Mouse (Mus musculus) MEL (cell line): ENCODE results near the gene G6pc3. TPM values are rescaled to one million over a fixed set of nuclear protein-coding genes. Genes with fewer than 3 reads are reported as not detected.

ENCODE experiments used
- DNase-seq: peaks from one replicate; pipeline ENCODE4 v3.0.0; 2011; ENCODE audit warnings: low read depth, low spot score
- H3K27ac ChIP-seq: 2 replicates; pipeline ENCODE4 v1.5.1; 2012; ENCODE audit warnings: low read depth, mild to moderate bottlenecking, control low read depth, low read length, moderate library complexity; ENCODE audit not compliant: control insufficient read depth
- H3K27me3 ChIP-seq, 2 experiments: fragments of 150-350 bp in 1 of 2; sonication (generic) in 1 of 2; 2 replicates each; pipeline ENCODE4 v1.6.1; 2012; ENCODE audit warnings: low read length in 2 of 2, mild to moderate bottlenecking in 2 of 2, improper control_type of control experiment in 1 of 2, moderate library complexity in 1 of 2; ENCODE audit not compliant: insufficient read depth in 2 of 2, control insufficient read depth in 1 of 2
- H3K36me3 ChIP-seq, 2 experiments: 2 replicates each; pipeline ENCODE4 v1.6.1; 2012 to 2014; ENCODE audit warnings: low read length in 2 of 2, improper control_type of control experiment in 1 of 2, inconsistent platforms in 1 of 2, mild to moderate bottlenecking in 1 of 2; ENCODE audit not compliant: insufficient read depth in 2 of 2, control insufficient read depth in 1 of 2
- H3K4me1 ChIP-seq, 2 experiments: fragments of 150-350 bp in 1 of 2; sonication (generic) in 1 of 2; 2 replicates each; pipeline ENCODE4 v1.6.1; 2012; ENCODE audit warnings: low read length in 2 of 2, improper control_type of control experiment in 1 of 2, mild to moderate bottlenecking in 1 of 2; ENCODE audit not compliant: insufficient read depth in 2 of 2, control insufficient read depth in 1 of 2
- H3K4me3 ChIP-seq, 2 experiments: fragments of 150-350 bp in 1 of 2; sonication (generic) in 1 of 2; 2 replicates each; pipeline ENCODE4 v1.5.1; 2012; ENCODE audit warnings: low read depth in 2 of 2, low read length in 2 of 2, mild to moderate bottlenecking in 2 of 2, moderate library complexity in 2 of 2, control low read depth in 1 of 2, improper control_type of control experiment in 1 of 2; ENCODE audit not compliant: control insufficient read depth in 1 of 2, insufficient read depth in 1 of 2
- H3K79me2 ChIP-seq: 2 replicates; pipeline ENCODE4 v1.6.1; 2012; ENCODE audit warnings: mild to moderate bottlenecking, low read length, moderate library complexity; ENCODE audit not compliant: control insufficient read depth, poor library complexity, insufficient read depth
- H3K9ac ChIP-seq: 2 replicates; pipeline ENCODE4 v1.6.1; 2012; ENCODE audit warnings: low read depth, mild to moderate bottlenecking, control low read depth, low read length, moderate library complexity; ENCODE audit not compliant: control insufficient read depth, poor library complexity, severe bottlenecking
- H3K9me3 ChIP-seq: fragments of 150-350 bp; sonication (generic); replicated peaks from 2 replicates; pipeline ENCODE4 v1.6.1; 2012; ENCODE audit warnings: mild to moderate bottlenecking, low read length, improper control_type of control experiment, moderate library complexity; ENCODE audit not compliant: insufficient read depth
- BHLHE40 ChIP-seq: IDR thresholded peaks from 2 replicates; pipeline ENCODE4 v1.6.1; 2012; ENCODE audit warnings: low read depth, mild to moderate bottlenecking, inconsistent platforms, low read length, improper control_type of control experiment, borderline replicate concordance
- CHD2 ChIP-seq: IDR thresholded peaks from 2 replicates; pipeline ENCODE4 v1.6.1; 2011; ENCODE audit warnings: low read length, improper control_type of control experiment
- CTCF ChIP-seq, 3 experiments: IDR thresholded peaks in 2 of 3; conservative IDR thresholded peaks in 1 of 3; 2 replicates each; pipeline ENCODE4 v1.5.1; 2011 to 2012; ENCODE audit warnings: low read length in 3 of 3, low read depth in 2 of 3, mild to moderate bottlenecking in 2 of 3, improper control_type of control experiment in 1 of 3, inconsistent platforms in 1 of 3, mixed read lengths in 1 of 3, moderate library complexity in 1 of 3; ENCODE audit not compliant: control insufficient read depth in 1 of 3, insufficient read depth in 1 of 3, poor library complexity in 1 of 3, severe bottlenecking in 1 of 3
- ELF1 ChIP-seq: IDR thresholded peaks from 2 replicates; pipeline ENCODE4 v1.6.1; 2014; ENCODE audit warnings: low read depth, mild to moderate bottlenecking, inconsistent platforms, low read length, improper control_type of control experiment, moderate library complexity
- ETS1 ChIP-seq: IDR thresholded peaks from 2 replicates; pipeline ENCODE4 v1.6.1; 2012; ENCODE audit warnings: low read depth, mild to moderate bottlenecking, inconsistent platforms, low read length, improper control_type of control experiment, moderate library complexity
- GATA1 ChIP-seq: IDR thresholded peaks from 2 replicates; pipeline ENCODE4 v1.6.1; 2011; ENCODE audit warnings: low read depth, low read length, improper control_type of control experiment
- HCFC1 ChIP-seq: IDR thresholded peaks from 2 replicates; pipeline ENCODE4 v1.6.1; 2012; ENCODE audit warnings: low read depth, mild to moderate bottlenecking, inconsistent platforms, low read length, improper control_type of control experiment, moderate library complexity
- KAT2A ChIP-seq: conservative IDR thresholded peaks from 2 replicates; pipeline ENCODE4 v1.6.1; 2012; ENCODE audit warnings: low read depth, low read length, improper control_type of control experiment, inconsistent platforms
- MAFK ChIP-seq: IDR thresholded peaks from 2 replicates; pipeline ENCODE4 v1.6.1; 2011; ENCODE audit warnings: low read depth, mild to moderate bottlenecking, low read length, improper control_type of control experiment, borderline replicate concordance
- MAX ChIP-seq: IDR thresholded peaks from 2 replicates; pipeline ENCODE4 v1.6.1; 2011; ENCODE audit warnings: low read length, improper control_type of control experiment
- MAZ ChIP-seq: IDR thresholded peaks from 2 replicates; pipeline ENCODE4 v1.6.1; 2012; ENCODE audit warnings: low read depth, mild to moderate bottlenecking, inconsistent platforms, low read length, improper control_type of control experiment
- MYB ChIP-seq: IDR thresholded peaks from 2 replicates; pipeline ENCODE4 v1.6.1; 2011; ENCODE audit warnings: mild to moderate bottlenecking, low read depth, low read length, improper control_type of control experiment
- MYC ChIP-seq: IDR thresholded peaks from 2 replicates; pipeline ENCODE4 v1.6.1; 2011; ENCODE audit warnings: low read depth, mild to moderate bottlenecking, low read length, improper control_type of control experiment, moderate library complexity
- NELFE ChIP-seq: IDR thresholded peaks from 2 replicates; pipeline ENCODE4 v1.6.1; 2011; ENCODE audit warnings: low read depth, low read length, improper control_type of control experiment
- NRF1 ChIP-seq: IDR thresholded peaks from 2 replicates; pipeline ENCODE4 v1.6.1; 2014; ENCODE audit warnings: low read depth, mild to moderate bottlenecking, inconsistent platforms, low read length, improper control_type of control experiment, moderate library complexity; ENCODE audit not compliant: poor library complexity, insufficient read depth, severe bottlenecking
- POLR2A ChIP-seq, 2 experiments: IDR thresholded peaks; 2 replicates each; pipeline ENCODE4 v1.6.1; 2011 to 2012; ENCODE audit warnings: low read length in 2 of 2, mild to moderate bottlenecking in 2 of 2, control low read depth in 1 of 2, improper control_type of control experiment in 1 of 2, low read depth in 1 of 2, moderate library complexity in 1 of 2; ENCODE audit not compliant: control insufficient read depth in 1 of 2, insufficient read depth in 1 of 2, poor library complexity in 1 of 2
- POLR2AphosphoS2 ChIP-seq: IDR thresholded peaks from 2 replicates; pipeline ENCODE4 v1.6.1; 2011; ENCODE audit warnings: low read length, improper control_type of control experiment
- RAD21 ChIP-seq: IDR thresholded peaks from 2 replicates; pipeline ENCODE4 v1.6.1; 2011; ENCODE audit warnings: mild to moderate bottlenecking, low read depth, low read length, improper control_type of control experiment
- SIN3A ChIP-seq: IDR thresholded peaks from 2 replicates; pipeline ENCODE4 v1.6.1; 2012; ENCODE audit warnings: low read length, improper control_type of control experiment, inconsistent platforms
- SMC3 ChIP-seq: IDR thresholded peaks from 2 replicates; pipeline ENCODE4 v1.6.1; 2011; ENCODE audit warnings: low read depth, low read length, improper control_type of control experiment
- TCF12 ChIP-seq: IDR thresholded peaks from 2 replicates; pipeline ENCODE4 v1.6.1; 2014; ENCODE audit warnings: low read depth, mild to moderate bottlenecking, inconsistent platforms, low read length, improper control_type of control experiment, moderate library complexity
- USF1 ChIP-seq: IDR thresholded peaks from 2 replicates; pipeline ENCODE4 v1.6.1; 2014; ENCODE audit warnings: low read depth, mild to moderate bottlenecking, inconsistent platforms, low read length, improper control_type of control experiment, moderate library complexity
- USF2 ChIP-seq, 2 experiments: IDR thresholded peaks; 2 replicates each; pipeline ENCODE4 v1.6.1; 2011 to 2012; ENCODE audit warnings: improper control_type of control experiment in 2 of 2, low read length in 2 of 2, borderline replicate concordance in 1 of 2, inconsistent platforms in 1 of 2, low read depth in 1 of 2, mild to moderate bottlenecking in 1 of 2; ENCODE audit not compliant: insufficient read depth in 1 of 2
- ZC3H11A ChIP-seq: IDR thresholded peaks from 2 replicates; pipeline ENCODE4 v1.6.1; 2012; ENCODE audit warnings: low read depth, mild to moderate bottlenecking, inconsistent platforms, low read length, improper control_type of control experiment
- ZMIZ1 ChIP-seq: IDR thresholded peaks from 2 replicates; pipeline ENCODE4 v1.6.1; 2012; ENCODE audit warnings: low read depth, mild to moderate bottlenecking, inconsistent platforms, low read length, improper control_type of control experiment, moderate library complexity
- ZNF384 ChIP-seq: IDR thresholded peaks from 2 replicates; pipeline ENCODE4 v1.6.1; 2012; ENCODE audit warnings: low read depth, mild to moderate bottlenecking, inconsistent platforms, low read length, improper control_type of control experiment
- polyA plus RNA-seq, 2 experiments: library from polyadenylated mRNA; stranded (reverse) in 1 of 2; unstranded in 1 of 2; fragments of >175 nt in 1 of 2; fragments of >200 nt in 1 of 2; gene quantifications; 2 replicates each; pipeline versions ENCODE4 v1.2.1 to v1.2.4; 2012; ENCODE audit warnings: low replicate concordance in 2 of 2, low read depth in 1 of 2; ENCODE audit not compliant: insufficient read length in 2 of 2, insufficient read depth in 1 of 2, missing spikeins in 1 of 2
- total RNA-seq: library from RNA; depleted of rRNA; stranded (reverse); fragments of 300-350 nt; gene quantifications from 2 replicates; pipeline ENCODE4 v1.2.3, GENCODE M21; 2012

Gene G6pc3
- total and polyA plus RNA-seq, 3 experiments = 48.9 to 104 TPM; not detected in 1

DNA sequence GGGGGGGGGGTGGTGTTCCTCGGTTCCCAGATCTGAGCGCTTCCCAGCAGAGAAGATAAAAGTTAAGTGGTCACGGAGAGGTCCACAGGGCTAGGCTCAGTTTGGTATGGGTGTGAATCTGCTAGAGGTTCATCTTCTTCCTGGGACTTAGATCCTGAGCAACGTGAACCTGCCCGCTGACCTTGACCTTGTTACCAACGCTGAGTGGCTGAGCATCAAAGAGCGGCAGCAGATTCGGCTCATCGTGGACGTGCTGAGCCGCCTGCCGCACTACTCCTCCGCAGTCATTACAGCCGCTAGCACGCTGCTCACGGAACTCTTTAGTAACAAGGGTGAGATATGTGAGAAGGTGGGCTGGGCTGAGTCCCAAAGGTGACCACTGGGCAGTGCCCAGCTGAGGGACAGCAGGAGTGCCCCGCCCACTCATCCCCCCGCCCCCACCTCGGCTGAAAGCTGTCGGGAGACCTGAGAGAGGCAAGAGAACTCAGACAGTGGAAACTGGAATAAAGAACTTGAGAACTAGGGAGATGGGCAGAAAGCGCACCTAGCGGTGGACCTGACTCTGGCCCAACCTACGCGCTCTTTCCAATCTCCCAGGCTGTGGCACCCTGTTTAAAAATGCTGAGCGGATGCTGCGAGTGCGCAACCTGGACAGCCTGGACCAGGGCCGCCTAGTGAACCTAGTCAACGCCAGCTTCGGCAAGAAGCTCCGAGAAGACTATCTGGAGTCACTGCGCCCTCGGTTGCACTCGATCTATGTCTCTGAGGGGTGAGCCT is 42.0 kb upstream of the G6pc3 start:
- no peak overlapping the region for H3K27ac ChIP-seq
- no peaks in the 10 kb centered on the region for H3K27me3 ChIP-seq
- no peak for DNase-seq
- H3K4me3 ChIP-seq = no peak overlapping the region
- no peaks in the 10 kb centered on the region for H3K9me3 ChIP-seq
- H3K79me2 ChIP-seq = no peaks in the 10 kb centered on the region
- no peak overlapping the region for H3K9ac ChIP-seq
- H3K4me1 ChIP-seq = peaks cover 0 to 13% of the 10 kb centered on the region in 2 experiments; a peak in 2 of 4 replicates
- 0 out of 4 replicates have a peak, but pooled peaks cover 0 to 2% of the 10 kb centered on the region in 2 experiments for H3K36me3 ChIP-seq
- TF ChIP-seq NRF1 (no peak), KAT2A (no peak), POLR2A (IDR thresholded peaks at IDR 0.05; ENCODE audit: control insufficient read depth in 1 of 2, insufficient read depth in 1 of 2, low read depth in 1 of 2, low read length in 2 of 2, poor library complexity in 1 of 2) (no peak), TCF12 (no peak), MAFK (no peak), ELF1 (no peak), GATA1 (no peak), POLR2AphosphoS2 (no peak), USF1 (no peak), BHLHE40 (no peak)

DNA sequence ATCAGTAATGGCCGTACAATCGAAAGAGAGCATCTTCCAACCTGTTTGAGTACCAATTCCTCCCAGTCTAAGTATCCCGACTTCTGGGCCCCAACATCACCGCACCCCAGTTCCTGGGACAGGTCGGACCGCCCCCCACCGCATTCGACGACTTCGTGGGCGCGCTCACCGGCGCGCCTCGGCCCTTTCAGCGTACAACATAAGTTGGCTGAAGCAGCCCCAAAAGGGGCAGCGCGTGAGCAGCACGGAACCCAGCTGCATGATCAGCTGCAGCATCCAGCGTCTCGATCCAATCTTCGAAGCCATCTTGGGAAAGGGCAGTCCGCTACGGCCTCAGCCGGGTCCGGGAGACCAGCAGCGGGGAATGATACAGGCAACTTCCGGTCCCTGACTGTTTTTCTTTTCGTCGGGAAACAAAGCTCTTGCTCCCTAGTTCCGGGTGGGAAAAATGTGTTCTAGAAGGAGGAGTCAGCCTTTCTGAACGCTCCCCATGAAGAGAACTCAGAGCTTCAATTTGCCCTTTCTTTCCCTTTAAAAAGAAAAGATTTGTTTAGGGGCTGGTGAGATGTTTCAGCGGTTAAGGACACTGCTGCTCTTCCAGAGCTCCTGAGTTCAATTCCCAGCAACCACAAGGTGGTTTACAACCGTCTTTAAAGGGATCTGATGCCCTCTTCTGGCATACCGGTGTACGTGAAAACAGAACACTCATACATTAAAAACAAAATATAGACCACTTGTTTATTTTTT is 33.2 kb upstream of the G6pc3 start, which contains the start of gene Tmem101:
TSS of gene Tmem101 (minus strand) at position 366 of the 747 bp plus-strand sequence.
- Histone ChIP-seq H3K4me3 (peak within 1 kb of the TSS; percentile 72 to 85), H3K79me2 (no peaks in the 10 kb centered on the region; the same call in 1 of the 2 replicates), H3K9me3 (no peaks in the 10 kb centered on the region), H3K36me3 (peaks cover 0 to 6% of the 10 kb centered on the region in 2 experiments; a peak in 2 of 4 replicates), H3K9ac (peak within 1 kb of the TSS; percentile 83), H3K27me3 (no peaks in the 10 kb centered on the region), H3K4me1 (peaks cover 0 to 4% of the 10 kb centered on the region in 2 experiments; a peak in 2 of 4 replicates), H3K27ac (peak within 1 kb of the TSS; percentile 58)
- DNase-seq = peak; percentile 98
- TF ChIP-seq MAX (no peak), SIN3A (peak; percentile 98), HCFC1 (peak; percentile 99), ZC3H11A (peak; percentile 64), ETS1 (no peak), TCF12 (peak; percentile 68; the same call in 1 of the 2 replicates), NELFE (peak; percentile 78), MYB (no peak), POLR2A (IDR thresholded peaks at IDR 0.05; ENCODE audit: control insufficient read depth in 1 of 2, insufficient read depth in 1 of 2, low read depth in 1 of 2, low read length in 2 of 2, poor library complexity in 1 of 2) (peak; percentile 66 to 77), SMC3 (peak; percentile 54), USF2 (IDR thresholded peaks at IDR 0.05; ENCODE audit: borderline replicate concordance in 1 of 2, insufficient read depth in 1 of 2, low read depth in 1 of 2, low read length in 2 of 2) (no peak), ELF1 (peak; percentile 87), USF1 (peak; percentile 39), CTCF (IDR thresholded peaks at IDR 0.05 in 2 of 3, conservative IDR thresholded peaks at IDR 0.05 in 1 of 3; ENCODE audit: control insufficient read depth in 1 of 3, insufficient read depth in 1 of 3, low read depth in 2 of 3, low read length in 3 of 3, poor library complexity in 1 of 3, severe bottlenecking in 1 of 3) (peak; percentile 23 to 65 (median 30); a peak in 4 of 6 replicates), GATA1 (peak; percentile 75), MYC (peak; percentile 92), ZNF384 (no peak), KAT2A (peak; percentile 97), CHD2 (no peak), MAZ (peak; percentile 77; the same call in 1 of the 2 replicates), ZMIZ1 (peak; percentile 54; the same call in 1 of the 2 replicates), BHLHE40 (0 out of 2 replicates have a peak, but pooled peaks have one; percentile 13), RAD21 (peak; percentile 59)
